In genomic region chr9:66263701-66264100, GRCm38 (mm10) we compare ENCODE assay signal across 21 mouse cellular contexts.
DNase-seq lines count a peak whose midpoint lies in the region; ATAC-seq and TF ChIP-seq lines count a peak whose summit lies in the region.
"Had no signal": no experiment of that assay in that cellular context is flagged by ENCODE, and none has a peak within 500 bp of the region (broad histone marks: within the 10 kb centered on the region; RNA-seq: fewer than 3 reads in every experiment).

No protein-coding gene starts in this region.

- no peak for TF ChIP-seq CTCF in gastrocnemius, adult 2 months (IDR thresholded peaks at IDR 0.05)
- no peak for TF ChIP-seq CTCF in MEL (IDR thresholded peaks at IDR 0.05 in 2 of 3, conservative IDR thresholded peaks at IDR 0.05 in 1 of 3; ENCODE audit: control insufficient read depth in 1 of 3, insufficient read depth in 1 of 3, low read depth in 2 of 3, low read length in 3 of 3, poor library complexity in 1 of 3, severe bottlenecking in 1 of 3)

- H3K4me1 ChIP-seq in MEL (ENCODE audit: control insufficient read depth in 1 of 2, insufficient read depth in 2 of 2, low read length in 2 of 2): peaks cover 13% of the 10 kb centered on the region in 2 experiments

- TF ChIP-seq RAD21 in MEL (IDR thresholded peaks at IDR 0.05; ENCODE audit: low read depth, low read length): no peak

- no peak overlapping the region for H3K9ac ChIP-seq in MEL (ENCODE audit: control insufficient read depth, low read depth, low read length, poor library complexity, severe bottlenecking)

- intact Hi-C loops in gastrocnemius, adult 2 months (cut with DNase I): no loop called here
- intact Hi-C loops in gastrocnemius, postnatal 36 days (cut with DNase I): no loop called here

- no peak for ATAC-seq in cerebellum, adult (ENCODE audit: insufficient number of reproducible peaks, low FRiP score, low TSS enrichment)
- ATAC-seq: activated CD4-positive, CD25-positive, alpha-beta regulatory T cell, adult 4 months; CD4-positive, CD25-positive, alpha-beta regulatory T cell, adult 4 months; Patski had no signal

- peaks cover 0 to 12% of the 10 kb centered on the region in 2 experiments; a peak in 2 of 4 replicates for H3K36me3 ChIP-seq in MEL (ENCODE audit: control insufficient read depth in 1 of 2, insufficient read depth in 2 of 2, low read length in 2 of 2)

- H3K27ac ChIP-seq in gastrocnemius, adult 2 months: 0 out of 2 replicates have a peak overlapping the region, but pooled peaks have one; percentile 12
- peak overlapping the region; percentile 17; the same call in 1 of the 2 replicates for H3K27ac ChIP-seq in MEL (ENCODE audit: control insufficient read depth, low read depth, low read length)

- H3K27me3 ChIP-seq in MEL (ENCODE audit: control insufficient read depth in 1 of 2, insufficient read depth in 2 of 2, low read length in 2 of 2): no peaks in the 10 kb centered on the region
- H3K27me3 ChIP-seq: CH12.LX, Patski had no signal

- no peak for DNase-seq in gastrocnemius, adult 2 months
- DNase-seq in gastrocnemius, postnatal 36 days: no peak
- DNase-seq in MEL (ENCODE audit: low read depth, low spot score): peak; percentile 59
- DNase-seq: adrenal gland, adult 2 months; adrenal gland, adult 8-10 months; adrenal gland, postnatal 10 days; adrenal gland, postnatal 14 days; adrenal gland, postnatal 25 days; adrenal gland, postnatal 36 days; B cell, adult 2 months; cerebellum, adult 11 months; cerebellum, adult 11-12 months; cerebellum, adult 18-20 months; cerebellum, adult 2 months; cerebellum, adult 8-10 months had no signal

- no peaks in the 10 kb centered on the region for H3K9me3 ChIP-seq in MEL (replicated peaks; ENCODE audit: insufficient read depth, low read length)
- H3K9me3 ChIP-seq: G1E had no signal

- no peak for TF ChIP-seq POLR2A in MEL (IDR thresholded peaks at IDR 0.05; ENCODE audit: control insufficient read depth in 1 of 2, insufficient read depth in 1 of 2, low read depth in 1 of 2, low read length in 2 of 2, poor library complexity in 1 of 2)

- no peak overlapping the region for H3K4me3 ChIP-seq in gastrocnemius, adult 2 months
- H3K4me3 ChIP-seq in MEL (ENCODE audit: control insufficient read depth in 1 of 2, insufficient read depth in 1 of 2, low read depth in 2 of 2, low read length in 2 of 2): no peak overlapping the region; a peak in 1 of 4 replicates

- TF ChIP-seq EP300 in MEL (IDR thresholded peaks at IDR 0.05; ENCODE audit: low read depth in 1 of 2, low read length in 2 of 2): peak; percentile 62 to 80

- H3K79me2 ChIP-seq in MEL (ENCODE audit: control insufficient read depth, insufficient read depth, low read length, poor library complexity): no peaks in the 10 kb centered on the region

TF ChIP-seq in MEL, 35 proteins besides CTCF, POLR2A, EP300 and RAD21:
- no peak for TF ChIP-seq TAL1 (IDR thresholded peaks at IDR 0.05; ENCODE audit: low read length)
- peak; percentile 39 for TF ChIP-seq GATA1 (IDR thresholded peaks at IDR 0.05; ENCODE audit: low read depth, low read length)
- TF ChIP-seq POLR2AphosphoS5 (IDR thresholded peaks at IDR 0.05; ENCODE audit: borderline replicate concordance, low read depth, low read length): no peak
- no peak for TF ChIP-seq MXI1 (IDR thresholded peaks at IDR 0.05; ENCODE audit: low read depth, low read length)
- peak; percentile 37; the same call in 1 of the 2 replicates for TF ChIP-seq MYB (IDR thresholded peaks at IDR 0.05; ENCODE audit: low read depth, low read length)
- 0 out of 2 replicates have a peak, but pooled peaks have one; percentile 32 for TF ChIP-seq ETS1 (IDR thresholded peaks at IDR 0.05; ENCODE audit: low read depth, low read length)
